Mouse (Mus musculus) MEL (cell line): ENCODE measurements at regions not wholly inside any gene's neighbourhood (a gene's known extent, or its start where the extent isn't known, plus 50 kb on each side); places are given as distances from the start of the nearest gene placed in this dataset.

Experiments
- DNase-seq: peaks from one replicate; pipeline ENCODE4 v3.0.0; 2011; ENCODE audit warnings: low read depth, low spot score
- H3K27ac ChIP-seq: 2 replicates; pipeline ENCODE4 v1.5.1; 2012; ENCODE audit warnings: low read depth, mild to moderate bottlenecking, control low read depth, low read length, moderate library complexity; ENCODE audit not compliant: control insufficient read depth
- H3K27me3 ChIP-seq, 2 experiments: fragments of 150-350 bp in 1 of 2; sonication (generic) in 1 of 2; 2 replicates each; pipeline ENCODE4 v1.6.1; 2012; ENCODE audit warnings: low read length in 2 of 2, mild to moderate bottlenecking in 2 of 2, improper control_type of control experiment in 1 of 2, moderate library complexity in 1 of 2; ENCODE audit not compliant: insufficient read depth in 2 of 2, control insufficient read depth in 1 of 2
- H3K36me3 ChIP-seq, 2 experiments: 2 replicates each; pipeline ENCODE4 v1.6.1; 2012 to 2014; ENCODE audit warnings: low read length in 2 of 2, improper control_type of control experiment in 1 of 2, inconsistent platforms in 1 of 2, mild to moderate bottlenecking in 1 of 2; ENCODE audit not compliant: insufficient read depth in 2 of 2, control insufficient read depth in 1 of 2
- H3K4me1 ChIP-seq, 2 experiments: fragments of 150-350 bp in 1 of 2; sonication (generic) in 1 of 2; 2 replicates each; pipeline ENCODE4 v1.6.1; 2012; ENCODE audit warnings: low read length in 2 of 2, improper control_type of control experiment in 1 of 2, mild to moderate bottlenecking in 1 of 2; ENCODE audit not compliant: insufficient read depth in 2 of 2, control insufficient read depth in 1 of 2
- H3K4me3 ChIP-seq, 2 experiments: fragments of 150-350 bp in 1 of 2; sonication (generic) in 1 of 2; 2 replicates each; pipeline ENCODE4 v1.5.1; 2012; ENCODE audit warnings: low read depth in 2 of 2, low read length in 2 of 2, mild to moderate bottlenecking in 2 of 2, moderate library complexity in 2 of 2, control low read depth in 1 of 2, improper control_type of control experiment in 1 of 2; ENCODE audit not compliant: control insufficient read depth in 1 of 2, insufficient read depth in 1 of 2
- H3K79me2 ChIP-seq: 2 replicates; pipeline ENCODE4 v1.6.1; 2012; ENCODE audit warnings: mild to moderate bottlenecking, low read length, moderate library complexity; ENCODE audit not compliant: control insufficient read depth, poor library complexity, insufficient read depth
- H3K9ac ChIP-seq: 2 replicates; pipeline ENCODE4 v1.6.1; 2012; ENCODE audit warnings: low read depth, mild to moderate bottlenecking, control low read depth, low read length, moderate library complexity; ENCODE audit not compliant: control insufficient read depth, poor library complexity, severe bottlenecking
- H3K9me3 ChIP-seq: fragments of 150-350 bp; sonication (generic); replicated peaks from 2 replicates; pipeline ENCODE4 v1.6.1; 2012; ENCODE audit warnings: mild to moderate bottlenecking, low read length, improper control_type of control experiment, moderate library complexity; ENCODE audit not compliant: insufficient read depth
- BHLHE40 ChIP-seq: IDR thresholded peaks from 2 replicates; pipeline ENCODE4 v1.6.1; 2012; ENCODE audit warnings: low read depth, mild to moderate bottlenecking, inconsistent platforms, low read length, improper control_type of control experiment, borderline replicate concordance
- E2F4 ChIP-seq: IDR thresholded peaks from 2 replicates; pipeline ENCODE4 v1.6.1; 2011; ENCODE audit warnings: low read depth, low read length, improper control_type of control experiment, borderline replicate concordance
- ELF1 ChIP-seq: IDR thresholded peaks from 2 replicates; pipeline ENCODE4 v1.6.1; 2014; ENCODE audit warnings: low read depth, mild to moderate bottlenecking, inconsistent platforms, low read length, improper control_type of control experiment, moderate library complexity
- HCFC1 ChIP-seq: IDR thresholded peaks from 2 replicates; pipeline ENCODE4 v1.6.1; 2012; ENCODE audit warnings: low read depth, mild to moderate bottlenecking, inconsistent platforms, low read length, improper control_type of control experiment, moderate library complexity
- JUND ChIP-seq: IDR thresholded peaks from 2 replicates; pipeline ENCODE4 v1.6.1; 2011; ENCODE audit warnings: low read depth, mild to moderate bottlenecking, improper control_type of control experiment, low read length
- MAX ChIP-seq: IDR thresholded peaks from 2 replicates; pipeline ENCODE4 v1.6.1; 2011; ENCODE audit warnings: low read length, improper control_type of control experiment
- MEF2A ChIP-seq: IDR thresholded peaks from 2 replicates; pipeline ENCODE4 v1.6.1; 2014; ENCODE audit warnings: low read depth, mild to moderate bottlenecking, inconsistent platforms, low read length, improper control_type of control experiment; ENCODE audit not compliant: poor library complexity, insufficient replicate concordance, severe bottlenecking; ENCODE audit errors: extremely low read depth
- MXI1 ChIP-seq: IDR thresholded peaks from 2 replicates; pipeline ENCODE4 v1.6.1; 2011; ENCODE audit warnings: mild to moderate bottlenecking, low read depth, low read length, improper control_type of control experiment
- MYB ChIP-seq: IDR thresholded peaks from 2 replicates; pipeline ENCODE4 v1.6.1; 2011; ENCODE audit warnings: mild to moderate bottlenecking, low read depth, low read length, improper control_type of control experiment
- MYC ChIP-seq: IDR thresholded peaks from 2 replicates; pipeline ENCODE4 v1.6.1; 2011; ENCODE audit warnings: low read depth, mild to moderate bottlenecking, low read length, improper control_type of control experiment, moderate library complexity
- NRF1 ChIP-seq: IDR thresholded peaks from 2 replicates; pipeline ENCODE4 v1.6.1; 2014; ENCODE audit warnings: low read depth, mild to moderate bottlenecking, inconsistent platforms, low read length, improper control_type of control experiment, moderate library complexity; ENCODE audit not compliant: poor library complexity, insufficient read depth, severe bottlenecking
- POLR2AphosphoS5 ChIP-seq: IDR thresholded peaks from 2 replicates; pipeline ENCODE4 v1.6.1; 2012; ENCODE audit warnings: low read depth, borderline replicate concordance, mild to moderate bottlenecking, inconsistent platforms, low read length, moderate library complexity, mixed read lengths
- RAD21 ChIP-seq: IDR thresholded peaks from 2 replicates; pipeline ENCODE4 v1.6.1; 2011; ENCODE audit warnings: mild to moderate bottlenecking, low read depth, low read length, improper control_type of control experiment
- RCOR1 ChIP-seq: IDR thresholded peaks from 2 replicates; pipeline ENCODE4 v1.6.1; 2012; ENCODE audit warnings: low read depth, mild to moderate bottlenecking, inconsistent platforms, low read length, improper control_type of control experiment
- SMC3 ChIP-seq: IDR thresholded peaks from 2 replicates; pipeline ENCODE4 v1.6.1; 2011; ENCODE audit warnings: low read depth, low read length, improper control_type of control experiment
- UBTF ChIP-seq: IDR thresholded peaks from 2 replicates; pipeline ENCODE4 v1.6.1; 2012; ENCODE audit warnings: low read depth, mild to moderate bottlenecking, inconsistent platforms, low read length, improper control_type of control experiment, moderate library complexity, borderline replicate concordance; ENCODE audit not compliant: insufficient read depth
- ZC3H11A ChIP-seq: IDR thresholded peaks from 2 replicates; pipeline ENCODE4 v1.6.1; 2012; ENCODE audit warnings: low read depth, mild to moderate bottlenecking, inconsistent platforms, low read length, improper control_type of control experiment

GRCm38 (mm10) chr2:128297821-128298220, 172.0 kb downstream of the Bcl2l11 start (continued):
- TF ChIP-seq MAX (no peak), MEF2A (no peak)

DNA sequence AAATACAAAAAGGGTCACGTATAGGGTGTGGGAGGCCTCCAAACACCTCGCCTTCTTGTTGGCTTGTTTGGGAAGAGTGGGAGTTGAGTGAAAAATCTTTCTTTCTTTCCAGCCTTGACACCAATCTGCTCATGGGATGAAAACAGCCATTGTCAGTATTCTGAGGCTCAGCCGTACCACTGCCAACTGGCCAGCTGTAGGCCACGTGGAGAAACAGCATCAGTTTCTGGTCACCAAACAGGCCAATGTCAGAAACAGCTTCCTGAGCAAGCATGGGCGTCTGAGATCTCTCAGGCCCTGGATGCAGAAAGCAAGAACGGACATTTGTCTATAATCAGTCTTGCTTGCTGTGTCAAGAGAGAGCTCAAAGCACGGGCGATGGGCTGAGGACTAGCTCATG, 173.2 kb downstream of the Bcl2l11 start:
- peaks cover 0 to 21% of the 10 kb centered on the region in 2 experiments; a peak in 2 of 4 replicates for H3K36me3 ChIP-seq
- H3K27me3 ChIP-seq, result no peaks in the 10 kb centered on the region
- no peak overlapping the region for H3K9ac ChIP-seq
- no peak for TF ChIP-seq UBTF
- TF ChIP-seq E2F4, result no peak
- TF ChIP-seq HCFC1, result no peak
- no peak for TF ChIP-seq NRF1
- no peak for TF ChIP-seq RCOR1
- no peak for TF ChIP-seq ZC3H11A
- peaks cover 7 to 26% of the 10 kb centered on the region in 2 experiments for H3K4me1 ChIP-seq
- no peak overlapping the region for H3K4me3 ChIP-seq
- H3K79me2 ChIP-seq, result no peaks in the 10 kb centered on the region
- DNase-seq, result no peak
- no peak overlapping the region for H3K27ac ChIP-seq
- H3K9me3 ChIP-seq, result no peaks in the 10 kb centered on the region

- no peak overlapping the region for H3K9ac ChIP-seq
- H3K4me1 ChIP-seq, result peaks cover 3 to 6% of the 10 kb centered on the region in 2 experiments
- no peak for DNase-seq
- TF ChIP-seq ELF1, result no peak
- no peak for TF ChIP-seq UBTF
- no peak for TF ChIP-seq MYC
- TF ChIP-seq POLR2AphosphoS5, result no peak
- no peak for TF ChIP-seq MAX
- no peak for TF ChIP-seq MXI1
- no peak for TF ChIP-seq MYB
- no peak for TF ChIP-seq BHLHE40
- TF ChIP-seq SMC3, result no peak
- no peak for TF ChIP-seq RCOR1
- no peak for TF ChIP-seq JUND
- TF ChIP-seq RAD21, result no peak
- peaks cover 0 to 6% of the 10 kb centered on the region in 2 experiments; a peak in 2 of 4 replicates for H3K36me3 ChIP-seq
- H3K27me3 ChIP-seq, result no peaks in the 10 kb centered on the region
- no peak overlapping the region for H3K4me3 ChIP-seq
- no peaks in the 10 kb centered on the region for H3K9me3 ChIP-seq
- H3K27ac ChIP-seq, result no peak overlapping the region
- no peaks in the 10 kb centered on the region for H3K79me2 ChIP-seq
Observed at GRCm38 (mm10) chr2:128301709-128302108, 175.9 kb downstream of the Bcl2l11 start.
